Mouse (Mus musculus): Measurements from ENCODE around the gene Zfp398. TPM values are rescaled to one million over a fixed set of nuclear protein-coding genes. Genes with fewer than 3 reads are reported as not detected.

Zfp398 gene
- polyA plus RNA-seq, 1 experiment from 2014 or later = 12.5 TPM

GRCm38 (mm10) chr6:47810181-47810580, 25.3 kb upstream of the Zfp398 start:
- Histone ChIP-seq H3K4me1 (peaks cover 33% of the 10 kb centered on the region), H3K27ac (no peak overlapping the region), H3K9me3 (no peaks in the 10 kb centered on the region), H3K27me3 (no peaks in the 10 kb centered on the region), H3K4me2 (peak overlapping the region; percentile 31), H3K4me3 (replicated peaks) (no peak overlapping the region), H3K9ac (no peak overlapping the region; the same call in 1 of the 2 replicates), H3K36me3 (replicated peaks) (peaks cover 22% of the 10 kb centered on the region)
- 85% methylated on average over 2 of the region's 2 CpGs for WGBS
- ATAC-seq (ENCODE audit: low FRiP score) = no peak

- Histone ChIP-seq H3K4me2 (peak overlapping the region; percentile 79), H3K4me1 (peaks cover 33% of the 10 kb centered on the region), H3K4me3 (replicated peaks) (peak overlapping the region; percentile 82), H3K9me3 (no peaks in the 10 kb centered on the region), H3K27me3 (no peaks in the 10 kb centered on the region), H3K36me3 (replicated peaks) (peaks cover 11% of the 10 kb centered on the region), H3K9ac (peak overlapping the region; percentile 88), H3K27ac (no peak overlapping the region)
- no peak for ATAC-seq (ENCODE audit: low FRiP score)
- WGBS = 80% methylated on average over 5 of the region's 5 CpGs
Measured at GRCm38 (mm10) chr6:47811324-47811723, 24.1 kb upstream of the Zfp398 start.

GRCm38 (mm10) chr6:47812271-47812915, 23.1 kb upstream of the Zfp398 start:
- Histone ChIP-seq H3K27me3 (no peaks in the 10 kb centered on the region), H3K36me3 (replicated peaks) (peaks cover 7% of the 10 kb centered on the region), H3K9me3 (no peaks in the 10 kb centered on the region), H3K4me1 (peaks cover 33% of the 10 kb centered on the region), H3K4me3 (replicated peaks) (peak overlapping the region; percentile 82), H3K27ac (peak overlapping the region; percentile 97), H3K9ac (peak overlapping the region; percentile 88), H3K4me2 (peak overlapping the region; percentile 79)
- WGBS = 2% methylated on average over 17 of the region's 17 CpGs
- ATAC-seq (ENCODE audit: low FRiP score) = no peak

GRCm38 (mm10) chr6:47813257-47813878, 22.1 kb upstream of the Zfp398 start, which contains the start of gene Pdia4:
Gene Pdia4, minus strand, starts transcription at chr6:47813430.
- Histone ChIP-seq H3K4me2 (peak within 1 kb of the TSS; percentile 79), H3K4me3 (replicated peaks) (peak within 1 kb of the TSS; percentile 82), H3K27me3 (no peaks in the 10 kb centered on the region), H3K9ac (peak within 1 kb of the TSS; percentile 88), H3K9me3 (no peaks in the 10 kb centered on the region), H3K36me3 (replicated peaks) (peaks cover 10% of the 10 kb centered on the region), H3K4me1 (peaks cover 33% of the 10 kb centered on the region), H3K27ac (peak within 1 kb of the TSS; percentile 97)
- ATAC-seq (ENCODE audit: low FRiP score) = peak; percentile 99
- under 1% methylated on average over 44 of the region's 44 CpGs for WGBS

GRCm38 (mm10) chr6:47816151-47816550, 19.3 kb upstream of the Zfp398 start:
- Histone ChIP-seq H3K9me3 (no peaks in the 10 kb centered on the region), H3K4me2 (no peak overlapping the region), H3K9ac (no peak overlapping the region), H3K4me1 (peaks cover 14% of the 10 kb centered on the region), H3K4me3 (replicated peaks) (no peak overlapping the region), H3K27me3 (no peaks in the 10 kb centered on the region), H3K27ac (no peak overlapping the region), H3K36me3 (replicated peaks) (peaks cover 30% of the 10 kb centered on the region)
- WGBS = 100% methylated on average over 1 of the region's 1 CpGs
- ATAC-seq (ENCODE audit: low FRiP score) = no peak

- 97% methylated on average over 8 of the region's 8 CpGs for WGBS
- Histone ChIP-seq H3K4me3 (replicated peaks) (no peak overlapping the region), H3K9me3 (no peaks in the 10 kb centered on the region), H3K27ac (no peak overlapping the region), H3K27me3 (no peaks in the 10 kb centered on the region), H3K4me1 (0 out of 2 replicates have a peak, but pooled peaks cover 3% of the 10 kb centered on the region), H3K9ac (no peak overlapping the region), H3K36me3 (replicated peaks) (peaks cover 52% of the 10 kb centered on the region), H3K4me2 (no peak overlapping the region)
- no peak for ATAC-seq (ENCODE audit: low FRiP score)
Measured at GRCm38 (mm10) chr6:47818721-47819120, 16.7 kb upstream of the Zfp398 start.

- peaks cover 62% of the 10 kb centered on the region for H3K36me3 ChIP-seq (replicated peaks)
- H3K4me2 ChIP-seq = no peak overlapping the region
- H3K27me3 ChIP-seq = no peaks in the 10 kb centered on the region
- no peak overlapping the region for H3K9ac ChIP-seq
- H3K4me3 ChIP-seq (replicated peaks) = no peak overlapping the region
- H3K4me1 ChIP-seq = no peaks in the 10 kb centered on the region
- no peaks in the 10 kb centered on the region for H3K9me3 ChIP-seq
- ATAC-seq (ENCODE audit: low FRiP score) = no peak
- 92% methylated on average over 23 of the region's 23 CpGs for WGBS
- no peak overlapping the region for H3K27ac ChIP-seq
Measured at GRCm38 (mm10) chr6:47819626-47820325, 15.7 kb upstream of the Zfp398 start.

GRCm38 (mm10) chr6:47821236-47821635, 14.2 kb upstream of the Zfp398 start:
- Histone ChIP-seq H3K4me1 (no peaks in the 10 kb centered on the region), H3K9ac (no peak overlapping the region), H3K27ac (no peak overlapping the region), H3K4me3 (replicated peaks) (no peak overlapping the region), H3K27me3 (no peaks in the 10 kb centered on the region), H3K36me3 (replicated peaks) (peaks cover 65% of the 10 kb centered on the region), H3K4me2 (no peak overlapping the region), H3K9me3 (no peaks in the 10 kb centered on the region)
- 98% methylated on average over 5 of the region's 5 CpGs for WGBS
- ATAC-seq (ENCODE audit: low FRiP score) = no peak

GRCm38 (mm10) chr6:47821776-47822175, 13.7 kb upstream of the Zfp398 start:
- H3K9ac ChIP-seq = no peak overlapping the region
- no peak overlapping the region for H3K4me2 ChIP-seq
- peaks cover 65% of the 10 kb centered on the region for H3K36me3 ChIP-seq (replicated peaks)
- no peak overlapping the region for H3K4me3 ChIP-seq (replicated peaks)
- ATAC-seq (ENCODE audit: low FRiP score) = no peak
- no peaks in the 10 kb centered on the region for H3K4me1 ChIP-seq
- H3K27ac ChIP-seq = no peak overlapping the region
- H3K27me3 ChIP-seq = no peaks in the 10 kb centered on the region
- no peaks in the 10 kb centered on the region for H3K9me3 ChIP-seq
- 97% methylated on average over 6 of the region's 6 CpGs for WGBS

GRCm38 (mm10) chr6:47824241-47824640, 11.2 kb upstream of the Zfp398 start:
- WGBS = 65% methylated on average over 2 of the region's 2 CpGs
- Histone ChIP-seq H3K27ac (no peak overlapping the region), H3K36me3 (replicated peaks) (peaks cover 55% of the 10 kb centered on the region), H3K9me3 (no peaks in the 10 kb centered on the region), H3K4me1 (peaks cover 7% of the 10 kb centered on the region; the same call in 1 of the 2 replicates), H3K4me3 (replicated peaks) (no peak overlapping the region), H3K4me2 (no peak overlapping the region), H3K27me3 (no peaks in the 10 kb centered on the region), H3K9ac (no peak overlapping the region)
- no peak for ATAC-seq (ENCODE audit: low FRiP score)

- Histone ChIP-seq H3K4me3 (replicated peaks) (no peak overlapping the region), H3K27me3 (no peaks in the 10 kb centered on the region)
Measured at GRCm38 (mm10) chr6:47827462-47827861, 8.0 kb upstream of the Zfp398 start.

GRCm38 (mm10) chr6:47828950-47829349, 6.5 kb upstream of the Zfp398 start:
- Histone ChIP-seq H3K27me3 (no peaks in the 10 kb centered on the region), H3K27ac (no peak overlapping the region), H3K4me1 (peaks cover 14% of the 10 kb centered on the region), H3K4me2 (peak overlapping the region; percentile 45), H3K36me3 (replicated peaks) (peaks cover 11% of the 10 kb centered on the region), H3K9me3 (no peaks in the 10 kb centered on the region), H3K9ac (no peak overlapping the region), H3K4me3 (replicated peaks) (peak overlapping the region; percentile 89)
- no peak for ATAC-seq (ENCODE audit: low FRiP score)
- 17% methylated on average over 1 of the region's 1 CpGs for WGBS

More at GRCm38 (mm10) chr6:47827462-47827861, 8.0 kb upstream of the Zfp398 start:
- H3K9me3 ChIP-seq = no peaks in the 10 kb centered on the region
- no peak overlapping the region for H3K4me2 ChIP-seq
- H3K9ac ChIP-seq = no peak overlapping the region
- H3K27ac ChIP-seq = no peak overlapping the region
- H3K4me1 ChIP-seq = peaks cover 14% of the 10 kb centered on the region
- over 99% methylated on average over 4 of the region's 4 CpGs for WGBS
- H3K36me3 ChIP-seq (replicated peaks) = peaks cover 26% of the 10 kb centered on the region
- no peak for ATAC-seq (ENCODE audit: low FRiP score)

Measured in forebrain, embryonic 12.5 days (tissue).